Mouse (Mus musculus) small intestine, adult 2 months (tissue): ENCODE data around the gene Zfp219.

Experiments used
- CTCF ChIP-seq: fragments of 200-500 bp; IDR thresholded peaks from 2 replicates; pipeline ENCODE4 v1.5.1; 2012; ENCODE audit warnings: low read depth, mild to moderate bottlenecking, control low read depth, inconsistent platforms, low read length, moderate library complexity, mixed read lengths; ENCODE audit not compliant: insufficient replicate concordance, insufficient read length; ENCODE audit errors: extremely low read depth
- POLR2A ChIP-seq: fragments of 200-500 bp; IDR thresholded peaks from 2 replicates; pipeline ENCODE4 v1.6.1; 2012; ENCODE audit warnings: low read depth, mild to moderate bottlenecking, control low read depth, inconsistent platforms, low read length, moderate library complexity

DNA sequence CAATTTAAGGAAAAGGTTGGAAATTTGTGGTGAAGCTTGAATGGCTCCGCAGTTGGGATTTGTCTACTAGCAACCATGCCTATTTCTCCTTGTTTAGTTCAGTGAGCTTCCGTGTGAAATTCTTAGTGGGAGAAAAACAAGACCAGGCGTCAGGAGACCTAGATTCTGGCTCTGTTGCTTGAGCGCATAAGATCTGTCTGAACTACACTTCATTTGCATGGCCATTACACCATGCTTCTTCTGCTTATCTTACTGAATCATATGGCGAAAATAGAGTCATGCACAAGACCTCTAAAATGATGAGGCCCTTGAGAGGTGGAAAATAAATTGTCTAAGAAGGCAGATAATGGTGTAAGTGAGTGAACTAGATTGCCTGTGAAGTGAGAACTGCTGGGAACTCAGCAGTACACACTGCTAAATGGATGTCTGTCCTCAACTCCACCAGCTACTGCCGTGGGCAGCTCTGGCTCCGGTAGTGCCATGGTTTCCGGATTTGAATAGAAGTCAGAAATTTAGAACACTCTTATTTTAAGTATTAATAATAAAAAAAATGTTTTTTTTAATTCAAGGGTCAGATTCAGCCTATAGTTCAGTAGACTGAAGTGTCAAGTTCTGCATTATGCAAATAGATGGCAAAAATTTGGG, 1.2 kb upstream of the Zfp219 start:
- TF ChIP-seq POLR2A (no peak), CTCF (no peak)
